Mouse (Mus musculus): ENCODE results near the gene Ifnar1. TPM values are rescaled to one million over a fixed set of nuclear protein-coding genes. Genes with fewer than 3 reads are reported as not detected.

Ifnar1 gene
- total RNA-seq, 2 experiments from 2014 or later = 46.6 to 58.9 TPM

Small RNAs within 50 kb of the gene (microRNA-seq; reads per million reads assigned to microRNA genes)
- gene Mir6367 = 0 reads per million in 2 experiments

Other genes starting within 250 kb of the Ifnar1 start
- gene Olig1, start 215.5 kb upstream of the Ifnar1 start, total RNA-seq (2021) = not detected
- gene Ifnar2, start 112.5 kb upstream of the Ifnar1 start, total RNA-seq (2021) = 10 to 100 TPM; 39.1 to 42.0 TPM
- gene Gm21970, start 93.5 kb upstream of the Ifnar1 start, total RNA-seq (2021) = not detected
- 100 to 1,000 TPM in 1 of 2 experiments, 10 to 100 TPM in 1; 82.7 to 101 TPM for gene Il10rb, start 79.1 kb upstream of the Ifnar1 start, total RNA-seq (2021)
- gene Ifngr2, start 61.8 kb downstream of the Ifnar1 start, total RNA-seq (2021) = 100 to 1,000 TPM; 116 to 132 TPM
- 10 to 100 TPM; 46.9 to 55.3 TPM for gene Tmem50b, start 112.6 kb downstream of the Ifnar1 start, total RNA-seq (2021)
- 10 to 100 TPM in 1 of 2 experiments, 1 to 10 TPM in 1; 9.5 to 11.7 TPM for gene Dnajc28, start 133.8 kb downstream of the Ifnar1 start, total RNA-seq (2021)
- 10 to 100 TPM; 56.2 to 63.4 TPM for gene Gart, start 161.7 kb downstream of the Ifnar1 start, total RNA-seq (2021)
- 100 to 1,000 TPM; 201 to 204 TPM for gene Son, start 162.3 kb downstream of the Ifnar1 start, total RNA-seq (2021)
- gene Donson, start 203.5 kb downstream of the Ifnar1 start, total RNA-seq (2021) = 1 to 10 TPM; 5.1 to 9.8 TPM
- gene Cryzl1, start 243.7 kb downstream of the Ifnar1 start, total RNA-seq (2021) = 10 to 100 TPM; 30.0 to 32.2 TPM
- gene Itsn1, start 244.0 kb downstream of the Ifnar1 start, total RNA-seq (2021) = 10 to 100 TPM; 41.0 to 41.2 TPM